Mouse (Mus musculus) bone marrow macrophage, adult 2 months (primary cell): ENCODE data around the gene Ina.

ENCODE experiments used
- CTCF ChIP-seq: IDR thresholded peaks from 2 replicates; pipeline ENCODE4 v1.5.1; 2012; ENCODE audit warnings: low read depth, mild to moderate bottlenecking, low read length, moderate library complexity
- POLR2A ChIP-seq: IDR thresholded peaks from 2 replicates; pipeline ENCODE4 v1.6.1; 2012; ENCODE audit warnings: mild to moderate bottlenecking, low read depth, low read length, borderline replicate concordance

GRCm38 (mm10) chr19:47029796-47030195 is 15.3 kb downstream of the Ina start:
- TF ChIP-seq CTCF (no peak), POLR2A (no peak)
